Mouse (Mus musculus) midbrain, embryonic 10.5 days (tissue): ENCODE measurements at regions not wholly inside any gene's neighbourhood (a gene's known extent, or its start where the extent isn't known, plus 50 kb on each side); places are given as distances from the start of the nearest gene placed in this dataset.
"Not testable (repeated sequence)": the region's sequence is repeated elsewhere in the genome, so short reads cannot be mapped to it uniquely, and the experiment has no call there.

ENCODE experiments used
- DNase-seq: peaks from one replicate; pipeline ENCODE4 v3.0.0-alpha.2; 2017; ENCODE audit warnings: low spot score
- H3K27ac ChIP-seq: fragments of 300-500 bp; sonication (generic); replicated peaks from 2 replicates; pipeline ENCODE4 v1.5.1; 2016; ENCODE audit warnings: mild to moderate bottlenecking
- H3K27me3 ChIP-seq: fragments of 300-500 bp; sonication (generic); 2 replicates; pipeline ENCODE4 v1.6.1; 2016; ENCODE audit warnings: low read depth, mild to moderate bottlenecking; ENCODE audit not compliant: poor library complexity, severe bottlenecking
- H3K36me3 ChIP-seq: fragments of 300-500 bp; sonication (generic); 2 replicates; pipeline ENCODE4 v1.6.1; 2016; ENCODE audit warnings: mild to moderate bottlenecking, moderate library complexity
- H3K4me1 ChIP-seq: fragments of 300-500 bp; sonication (generic); 2 replicates; pipeline ENCODE4 v1.6.1; 2016
- H3K4me3 ChIP-seq: fragments of 300-500 bp; sonication (generic); 2 replicates; pipeline ENCODE4 v1.5.1; 2016; ENCODE audit warnings: mild to moderate bottlenecking, moderate library complexity
- H3K9me3 ChIP-seq: fragments of 300-500 bp; sonication (generic); replicated peaks from 2 replicates; pipeline ENCODE4 v1.6.1; 2016; ENCODE audit warnings: mild to moderate bottlenecking
- WGBS: fragments of 180-500 bp; shearing (Covaris S2); methylation state at CpG from one replicate; pipeline ENCODE4 v1.1.7; 2016; 5-methylcytosine and 5-hydroxymethylcytosine counted together

DNA sequence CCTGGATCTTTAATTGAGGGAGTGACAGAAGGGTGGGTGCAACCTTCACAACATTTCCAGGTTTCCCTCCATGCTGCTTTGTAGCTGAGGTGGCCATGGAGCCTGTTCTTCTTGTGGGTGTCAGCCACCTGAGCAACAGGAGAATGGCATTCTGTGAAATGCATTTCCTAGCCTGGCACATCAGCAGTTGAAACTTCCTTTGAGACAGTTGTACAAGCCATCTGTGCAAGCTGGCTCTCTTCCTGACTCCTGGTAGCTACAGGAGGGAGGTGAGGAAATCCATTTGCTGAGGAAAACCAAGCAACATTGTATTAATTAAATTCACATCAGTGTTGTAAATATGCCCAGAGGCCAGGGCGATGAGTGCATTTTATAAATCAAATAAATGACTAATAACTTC lies 248.2 kb upstream of the Intu start:
- Histone ChIP-seq H3K4me3 (no peak overlapping the region), H3K27ac (no peak overlapping the region), H3K9me3 (no peaks in the 10 kb centered on the region), H3K27me3 (no peaks in the 10 kb centered on the region), H3K4me1 (no peaks in the 10 kb centered on the region), H3K36me3 (no peaks in the 10 kb centered on the region)
- WGBS: 84% methylated on average over 1 of the region's 1 CpGs
- no peak for DNase-seq

DNA sequence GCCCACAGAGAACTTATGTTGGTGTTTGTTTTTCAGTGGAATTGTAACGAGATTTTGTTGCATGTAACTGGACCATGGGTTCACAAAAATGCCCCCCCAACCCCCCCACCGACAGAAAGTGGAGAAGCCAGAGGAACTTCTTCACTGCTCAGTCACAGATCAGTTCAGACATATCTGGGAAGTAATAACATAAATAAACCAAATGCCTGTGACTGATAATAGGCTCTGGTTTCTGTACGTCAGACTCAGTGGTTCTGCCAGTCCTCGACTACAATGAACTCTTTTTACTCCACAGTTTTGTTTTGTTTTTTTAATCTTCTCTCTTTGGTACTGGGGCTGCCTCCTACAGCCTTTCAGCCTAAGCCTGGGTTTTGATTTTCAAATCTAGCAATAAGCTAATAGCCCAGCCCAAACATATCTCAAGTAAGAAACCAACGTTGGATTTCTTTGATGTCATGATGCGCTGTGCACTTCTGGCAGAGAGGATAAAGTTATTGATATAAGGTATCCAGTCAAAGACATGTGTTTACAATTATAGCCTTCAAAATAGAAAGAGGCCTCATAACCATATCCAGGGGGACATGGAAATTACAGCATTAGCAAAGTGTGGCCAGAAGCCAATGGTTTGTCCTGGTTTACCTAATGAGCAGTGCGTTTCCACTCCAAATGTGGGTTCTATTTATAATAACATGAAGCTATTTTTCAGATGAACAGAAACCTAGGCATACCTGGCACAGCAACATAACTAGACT lies 244.0 kb upstream of the Intu start:
- H3K27me3 ChIP-seq: no peaks in the 10 kb centered on the region
- no peaks in the 10 kb centered on the region for H3K4me1 ChIP-seq
- H3K27ac ChIP-seq: no peak overlapping the region
- DNase-seq: no peak
- no peaks in the 10 kb centered on the region for H3K36me3 ChIP-seq
- WGBS: 79% methylated on average over 7 of the region's 7 CpGs
- no peak overlapping the region for H3K4me3 ChIP-seq
- no peaks in the 10 kb centered on the region for H3K9me3 ChIP-seq

DNA sequence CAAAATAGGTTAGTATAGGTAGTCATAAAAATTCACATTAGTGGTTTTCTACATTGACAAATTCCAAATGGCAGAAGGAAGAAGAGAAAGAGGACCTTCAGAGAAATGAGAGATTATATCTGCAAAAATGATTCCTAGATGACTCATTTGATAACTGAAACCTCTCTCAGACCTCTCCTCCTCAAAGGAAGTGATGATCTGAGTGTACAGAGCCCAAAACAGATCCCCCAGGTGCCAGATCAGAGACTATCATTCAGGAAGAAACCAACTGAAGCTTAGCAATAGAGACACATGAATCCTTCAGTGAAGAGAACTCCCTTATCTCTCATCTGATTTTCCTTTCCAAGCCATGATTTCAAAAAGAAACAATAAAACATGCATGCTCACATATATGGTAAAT lies 234.0 kb upstream of the Intu start:
- H3K4me1 ChIP-seq: no peaks in the 10 kb centered on the region
- H3K27me3 ChIP-seq: no peaks in the 10 kb centered on the region
- no peak overlapping the region for H3K27ac ChIP-seq
- H3K9me3 ChIP-seq: no peaks in the 10 kb centered on the region
- H3K36me3 ChIP-seq: no peaks in the 10 kb centered on the region
- DNase-seq: no peak
- no peak overlapping the region for H3K4me3 ChIP-seq

GRCm38 (mm10) chr3:40320319-40320718 lies 210.8 kb upstream of the Intu start:
- Histone ChIP-seq H3K4me3 (no peak overlapping the region), H3K9me3 (no peaks in the 10 kb centered on the region), H3K4me1 (no peaks in the 10 kb centered on the region), H3K27me3 (no peaks in the 10 kb centered on the region), H3K27ac (no peak overlapping the region), H3K36me3 (no peaks in the 10 kb centered on the region)
- DNase-seq: no peak
- WGBS: 82% methylated on average over 5 of the region's 5 CpGs

DNA sequence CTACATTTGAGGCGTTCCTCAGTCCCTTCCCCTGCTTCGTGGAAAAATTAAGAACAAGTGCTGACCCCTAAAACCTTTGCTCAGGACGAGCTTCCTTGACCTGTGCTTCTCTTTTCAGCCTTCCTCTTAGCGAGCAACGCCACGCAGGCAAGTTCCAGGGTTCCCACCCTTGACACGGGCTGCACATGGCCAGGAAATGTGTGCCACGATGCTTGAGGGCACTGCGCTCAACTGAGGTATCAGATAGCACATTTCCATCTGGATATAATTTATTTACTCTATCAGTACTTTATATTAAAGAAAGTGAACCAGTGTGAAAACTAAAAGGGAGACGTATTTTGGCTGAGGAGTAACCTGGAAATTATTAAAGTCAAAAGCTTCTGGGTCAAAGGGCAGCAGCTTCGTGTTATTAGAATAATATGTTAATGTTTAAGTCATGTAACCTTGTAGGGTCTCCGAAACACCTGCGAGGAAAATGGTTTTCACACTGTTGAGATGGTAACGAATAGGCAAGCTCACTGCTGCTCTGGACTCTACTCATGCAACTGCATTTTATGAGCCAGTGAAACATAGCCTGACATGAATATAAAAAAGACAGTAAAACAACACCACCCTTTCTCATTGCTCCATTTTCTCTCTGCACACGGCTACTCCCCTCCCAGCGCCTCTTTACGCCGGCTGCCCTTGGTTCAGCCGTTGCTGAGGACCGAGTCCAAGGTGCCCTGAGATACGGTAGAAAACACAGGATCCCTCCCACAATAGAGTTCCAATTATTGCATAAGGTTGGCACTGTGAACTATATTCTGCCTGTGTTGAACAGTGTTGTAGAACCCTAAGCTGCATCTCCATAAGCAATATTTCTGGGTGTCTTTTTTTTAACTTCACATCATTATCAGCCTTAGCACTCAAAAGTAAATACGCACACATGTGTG lies 204.9 kb upstream of the Intu start:
- 80% methylated on average over 22 of the region's 22 CpGs for WGBS
- no peaks in the 10 kb centered on the region for H3K9me3 ChIP-seq
- no peak overlapping the region for H3K4me3 ChIP-seq
- H3K27ac ChIP-seq: no peak overlapping the region
- no peak for DNase-seq
- no peaks in the 10 kb centered on the region for H3K36me3 ChIP-seq
- no peaks in the 10 kb centered on the region for H3K27me3 ChIP-seq
- no peaks in the 10 kb centered on the region for H3K4me1 ChIP-seq

DNA sequence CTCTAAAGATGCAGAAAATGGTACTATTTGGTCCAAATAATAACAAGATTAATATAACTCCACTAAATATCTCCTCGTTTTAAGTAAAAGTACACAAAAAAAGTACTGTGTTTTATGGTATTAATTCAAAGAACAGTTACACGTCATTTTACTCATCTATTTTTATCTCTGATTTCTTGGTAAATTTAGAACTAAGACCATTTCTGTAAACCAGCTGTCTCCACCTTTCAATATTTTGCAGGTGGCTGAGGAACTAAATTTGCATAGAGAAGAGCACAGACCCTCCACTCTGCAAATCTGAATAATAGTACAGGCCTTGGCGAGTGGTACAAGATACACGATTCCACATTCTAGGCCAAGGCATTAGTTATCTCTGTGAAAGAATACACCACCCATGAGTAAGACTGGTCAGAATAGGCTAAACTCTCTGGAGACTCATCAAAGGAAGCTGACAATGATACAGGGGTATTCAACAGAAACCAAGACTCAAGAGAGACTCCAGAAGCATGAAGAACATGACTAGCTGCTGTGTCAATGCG lies 191.5 kb upstream of the Intu start:
- H3K27ac ChIP-seq: no peak overlapping the region
- WGBS: 92% methylated on average over 5 of the region's 5 CpGs
- H3K9me3 ChIP-seq: no peaks in the 10 kb centered on the region
- no peaks in the 10 kb centered on the region for H3K27me3 ChIP-seq
- no peak for DNase-seq
- no peaks in the 10 kb centered on the region for H3K36me3 ChIP-seq
- no peak overlapping the region for H3K4me3 ChIP-seq
- H3K4me1 ChIP-seq: no peaks in the 10 kb centered on the region

- H3K4me1 ChIP-seq: peaks cover 13% of the 10 kb centered on the region
- H3K4me3 ChIP-seq: no peak overlapping the region
- H3K27me3 ChIP-seq: no peaks in the 10 kb centered on the region
- 35% methylated on average over 4 of the region's 4 CpGs for WGBS
- H3K27ac ChIP-seq: peak overlapping the region; percentile 69; the same call in 1 of the 2 replicates
- no peak for DNase-seq
- no peaks in the 10 kb centered on the region for H3K36me3 ChIP-seq
- no peaks in the 10 kb centered on the region for H3K9me3 ChIP-seq
Observed at GRCm38 (mm10) chr3:40355103-40355502, 176.0 kb upstream of the Intu start.

DNA sequence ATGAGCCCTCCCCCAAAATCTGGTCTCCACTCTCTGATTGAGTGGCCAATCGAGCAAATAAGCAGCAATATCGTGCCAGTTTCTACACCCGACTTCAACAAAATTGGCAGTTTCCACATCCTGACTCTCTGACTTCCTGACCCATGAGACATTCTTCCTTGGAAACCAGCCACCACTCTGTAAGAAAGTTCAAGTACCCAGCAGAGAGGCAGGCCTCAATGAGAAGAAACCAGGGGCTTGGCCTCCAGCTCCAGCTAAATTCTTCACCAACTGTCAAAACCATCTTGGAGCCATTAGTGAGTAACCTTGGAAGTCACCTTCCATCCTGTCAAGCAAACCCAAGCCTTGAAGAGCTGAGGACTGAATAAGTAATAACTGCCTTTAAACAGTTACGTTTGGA lies 162.7 kb upstream of the Intu start:
- H3K27me3 ChIP-seq: no peaks in the 10 kb centered on the region
- H3K36me3 ChIP-seq: no peaks in the 10 kb centered on the region
- H3K4me3 ChIP-seq: no peak overlapping the region
- DNase-seq: no peak
- 92% methylated on average over 4 of the region's 4 CpGs for WGBS
- peaks cover 5% of the 10 kb centered on the region for H3K4me1 ChIP-seq
- H3K27ac ChIP-seq: no peak overlapping the region
- no peaks in the 10 kb centered on the region for H3K9me3 ChIP-seq

- no peaks in the 10 kb centered on the region for H3K9me3 ChIP-seq
- H3K4me3 ChIP-seq: no peak overlapping the region
- peaks cover 5% of the 10 kb centered on the region for H3K4me1 ChIP-seq
- no peaks in the 10 kb centered on the region for H3K27me3 ChIP-seq
- no peak overlapping the region for H3K27ac ChIP-seq
- H3K36me3 ChIP-seq: no peaks in the 10 kb centered on the region
- DNase-seq: no peak
- WGBS: 58% methylated on average over 7 of the region's 7 CpGs
Observed at GRCm38 (mm10) chr3:40371411-40371810, 159.7 kb upstream of the Intu start.

- not testable (repeated sequence) for H3K36me3 ChIP-seq, H3K27me3 ChIP-seq, H3K4me3 ChIP-seq, H3K9me3 ChIP-seq, H3K27ac ChIP-seq, DNase-seq, H3K4me1 ChIP-seq
Observed at GRCm38 (mm10) chr3:40376220-40376619, 154.9 kb upstream of the Intu start.

DNA sequence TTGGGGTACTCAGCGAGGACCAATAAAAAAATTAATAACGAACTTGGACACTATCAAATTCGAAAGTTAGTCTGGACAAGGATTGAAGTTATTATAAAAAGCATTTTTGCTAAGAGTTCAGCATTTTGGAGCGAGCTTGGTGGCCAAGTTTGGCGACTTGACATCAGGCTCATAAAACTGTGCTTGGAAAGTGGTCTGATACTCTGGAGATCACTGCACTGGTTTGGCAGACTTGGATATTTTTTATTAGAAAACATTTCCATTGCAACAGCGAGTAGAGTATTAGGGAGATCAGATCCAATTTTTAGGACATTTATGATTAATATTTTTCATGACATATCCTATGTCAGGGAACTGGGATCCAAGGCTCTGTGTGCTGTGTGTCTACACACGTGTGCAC lies 153.7 kb upstream of the Intu start:
- Histone ChIP-seq H3K4me1 (no peaks in the 10 kb centered on the region), H3K36me3 (no peaks in the 10 kb centered on the region), H3K9me3 (no peaks in the 10 kb centered on the region), H3K4me3 (no peak overlapping the region), H3K27ac (no peak overlapping the region), H3K27me3 (no peaks in the 10 kb centered on the region)
- 83% methylated on average over 7 of the region's 7 CpGs for WGBS
- no peak for DNase-seq

DNA sequence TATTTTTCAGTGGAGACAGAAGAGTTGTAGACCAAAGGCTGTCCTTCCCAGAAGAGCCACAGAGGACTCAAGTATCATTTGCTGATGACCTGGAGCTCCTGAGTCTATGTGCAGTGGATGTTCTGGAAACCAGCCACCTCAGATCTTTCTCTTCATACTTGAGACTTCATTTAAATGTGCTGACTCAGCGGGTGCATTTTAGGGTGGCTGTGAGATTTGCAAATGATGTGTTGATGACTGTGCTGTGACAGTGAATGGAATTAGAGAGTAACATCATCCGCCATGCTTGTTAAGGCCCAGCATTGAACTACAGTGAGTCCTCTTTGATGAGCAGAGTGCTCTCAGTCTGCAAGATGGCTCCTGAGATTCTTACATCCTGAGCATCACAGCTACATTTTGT lies 152.0 kb upstream of the Intu start:
- no peaks in the 10 kb centered on the region for H3K9me3 ChIP-seq
- no peaks in the 10 kb centered on the region for H3K4me1 ChIP-seq
- no peak for DNase-seq
- H3K27ac ChIP-seq: no peak overlapping the region
- WGBS: 94% methylated on average over 2 of the region's 2 CpGs
- H3K27me3 ChIP-seq: no peaks in the 10 kb centered on the region
- H3K4me3 ChIP-seq: no peak overlapping the region
- no peaks in the 10 kb centered on the region for H3K36me3 ChIP-seq

DNA sequence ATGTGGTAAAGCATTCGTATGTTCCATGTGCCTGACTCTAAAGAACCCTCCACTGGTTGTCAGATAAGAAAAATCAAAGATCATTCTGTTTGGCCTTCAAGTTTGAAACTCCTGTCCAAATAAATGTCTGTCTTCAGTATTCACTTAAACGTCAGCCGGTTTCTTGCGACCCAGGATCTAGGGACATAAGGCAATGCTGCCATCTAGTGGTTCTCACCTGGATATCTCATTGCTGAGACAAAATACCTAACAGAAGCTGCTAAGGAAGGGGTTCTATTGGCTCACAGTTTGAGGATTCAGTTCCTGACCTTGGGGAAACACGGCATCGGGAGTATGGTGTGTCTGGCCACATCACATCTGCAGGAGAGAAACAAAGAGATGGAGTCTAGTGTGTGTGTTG lies 139.5 kb upstream of the Intu start:
- Histone ChIP-seq H3K36me3 (no peaks in the 10 kb centered on the region), H3K27me3 (no peaks in the 10 kb centered on the region), H3K4me3 (no peak overlapping the region), H3K4me1 (peaks cover 5% of the 10 kb centered on the region; the same call in 1 of the 2 replicates), H3K27ac (no peak overlapping the region), H3K9me3 (no peaks in the 10 kb centered on the region)
- WGBS: 50% methylated on average over 6 of the region's 6 CpGs
- DNase-seq: peak; percentile 51
